ENCODE assay signal across 8 mouse cellular contexts in genomic region chr12:86890796-86891301, GRCm38 (mm10). TPM values are rescaled to one million over a fixed set of nuclear protein-coding genes. Genes with fewer than 3 reads are reported as not detected.
DNase-seq lines count a peak whose midpoint lies in the region; ATAC-seq and TF ChIP-seq lines count a peak whose summit lies in the region.

No protein-coding gene starts in this region.

- H3K27ac ChIP-seq in ES-Bruce4 (ENCODE audit: insufficient read depth, low read length): peak overlapping the region; percentile 39; the same call in 1 of the 2 replicates
- peak overlapping the region; percentile 96 for H3K27ac ChIP-seq in forebrain, postnatal 0 days (ENCODE audit: low read depth, low read length)
- H3K27ac ChIP-seq in liver, embryonic 12.5 days: 0 out of 2 replicates have a peak overlapping the region, but pooled peaks have one; percentile 10
- H3K27ac ChIP-seq in stomach, embryonic 14.5 days (ENCODE audit: low read length): peak overlapping the region; percentile 82

- peak; percentile 46 to 52 for DNase-seq in cerebellum, postnatal 25 days
- DNase-seq in cerebellum, adult 11 months: no peak
- DNase-seq in forebrain, postnatal 0 days: peak; percentile 76

- no peak for TF ChIP-seq CTCF in ES-Bruce4 (IDR thresholded peaks at IDR 0.05; ENCODE audit: low read depth, low read length)
- TF ChIP-seq CTCF in forebrain, postnatal 0 days (IDR thresholded peaks at IDR 0.05; ENCODE audit: low read depth): peak; percentile 63

- TF ChIP-seq POLR2A in ES-Bruce4 (IDR thresholded peaks at IDR 0.05; ENCODE audit: insufficient read depth, low read length): no peak

- H3K4me1 ChIP-seq in ES-Bruce4 (ENCODE audit: control insufficient read depth, insufficient read depth, low read length): peaks cover 8% of the 10 kb centered on the region
- peaks cover 72% of the 10 kb centered on the region for H3K4me1 ChIP-seq in forebrain, postnatal 0 days (ENCODE audit: insufficient read depth)
- H3K4me1 ChIP-seq in liver, embryonic 12.5 days: peaks cover 81% of the 10 kb centered on the region
- peaks cover 76% of the 10 kb centered on the region for H3K4me1 ChIP-seq in stomach, embryonic 14.5 days (ENCODE audit: control insufficient read depth, insufficient read depth, low read length)

- peak overlapping the region; percentile 30 for H3K4me3 ChIP-seq in ES-Bruce4 (ENCODE audit: low read depth, low read length)
- no peak overlapping the region for H3K4me3 ChIP-seq in forebrain, postnatal 0 days (ENCODE audit: low read depth, low read length)
- no peak overlapping the region for H3K4me3 ChIP-seq in liver, embryonic 12.5 days
- H3K4me3 ChIP-seq in stomach, embryonic 14.5 days (ENCODE audit: low read depth, low read length): no peak overlapping the region

- WGBS in forebrain, postnatal 0 days: 24% methylated on average over 8 of the region's 8 CpGs
- WGBS in liver, embryonic 12.5 days (ENCODE audit: insufficient replicate concordance): 42% methylated on average over 8 of the region's 8 CpGs
- WGBS in stomach, embryonic 14.5 days: 22% methylated on average over 8 of the region's 8 CpGs

- H3K9me3 ChIP-seq in ES-Bruce4 (replicated peaks; ENCODE audit: control insufficient read depth, insufficient read depth, low read length, poor library complexity, severe bottlenecking): no peaks in the 10 kb centered on the region
- no peaks in the 10 kb centered on the region for H3K9me3 ChIP-seq in forebrain, postnatal 0 days (ENCODE audit: low read length)
- H3K9me3 ChIP-seq in liver, embryonic 12.5 days (replicated peaks): no peaks in the 10 kb centered on the region
- no peaks in the 10 kb centered on the region for H3K9me3 ChIP-seq in stomach, embryonic 14.5 days (ENCODE audit: control insufficient read depth, low read depth, low read length)

- no peak for TF ChIP-seq EP300 in ES-Bruce4 (IDR thresholded peaks at IDR 0.05; ENCODE audit: insufficient read depth, low read depth, low read length)

- H3K36me3 ChIP-seq in ES-Bruce4 (ENCODE audit: control insufficient read depth, insufficient read depth, low read length, poor library complexity, severe bottlenecking): no peaks in the 10 kb centered on the region
- H3K36me3 ChIP-seq in forebrain, postnatal 0 days (ENCODE audit: insufficient read depth): no peaks in the 10 kb centered on the region
- H3K36me3 ChIP-seq in liver, embryonic 12.5 days: no peaks in the 10 kb centered on the region
- no peaks in the 10 kb centered on the region for H3K36me3 ChIP-seq in stomach, embryonic 14.5 days (ENCODE audit: control insufficient read depth, insufficient read depth, low read length)

- H3K9ac ChIP-seq in ES-Bruce4 (ENCODE audit: low read depth, poor library complexity, severe bottlenecking): peak overlapping the region; percentile 17; the same call in 1 of the 2 replicates
- H3K9ac ChIP-seq in forebrain, postnatal 0 days: peak overlapping the region; percentile 29; the same call in 1 of the 2 replicates
- no peak overlapping the region for H3K9ac ChIP-seq in liver, embryonic 12.5 days
- 0 out of 2 replicates have a peak overlapping the region, but pooled peaks have one; percentile 3 for H3K9ac ChIP-seq in stomach, embryonic 14.5 days (replicated peaks; ENCODE audit: low read depth, low read length)

- peak overlapping the region; percentile 69 for H3K4me2 ChIP-seq in forebrain, postnatal 0 days (ENCODE audit: low read depth)
- no peak overlapping the region for H3K4me2 ChIP-seq in liver, embryonic 12.5 days
- H3K4me2 ChIP-seq in stomach, embryonic 14.5 days (replicated peaks; ENCODE audit: low read depth, low read length): 0 out of 2 replicates have a peak overlapping the region, but pooled peaks have one; percentile 12

- no peaks in the 10 kb centered on the region for H3K27me3 ChIP-seq in ES-Bruce4 (ENCODE audit: control insufficient read depth, insufficient read depth, low read length, poor library complexity, severe bottlenecking)
- H3K27me3 ChIP-seq in forebrain, postnatal 0 days (ENCODE audit: insufficient read depth, low read length): no peaks in the 10 kb centered on the region
- peaks cover 66% of the 10 kb centered on the region for H3K27me3 ChIP-seq in liver, embryonic 12.5 days (replicated peaks)
- no peaks in the 10 kb centered on the region for H3K27me3 ChIP-seq in stomach, embryonic 14.5 days (ENCODE audit: control insufficient read depth, insufficient read depth, low read length)

- no peak for ATAC-seq in forebrain, postnatal 0 days
- ATAC-seq in liver, embryonic 12.5 days: no peak
- ATAC-seq in stomach, embryonic 14.5 days (ENCODE audit: insufficient number of reproducible peaks, insufficient read depth, low FRiP score, low read depth): no peak
- ATAC-seq in inflammation-experienced regulatory T-cells, adult 6 months: no peak
- ATAC-seq in erythroid progenitor cell, adult 5-6 weeks (replicated peaks; ENCODE audit: low FRiP score, poor library complexity, severe bottlenecking): no peak

RNA-seq across cellular contexts. Expression of gene Irf2bpl, which starts 6.3 kb away (rescaled TPM):
- 37.9 and 40.3 TPM in 2 replicates for polyA plus RNA-seq in ES-Bruce4 (2011; ENCODE audit: insufficient read depth, insufficient read length, low read depth, missing spikeins)
- 134 and 161 TPM in 2 replicates for total RNA-seq in forebrain, postnatal 0 days (2014; rRNA removed)
- polyA plus RNA-seq in forebrain, postnatal 0 days (2015; fragmentation: Nextera tagmentation; extraction: Ambion mirVana): 86.3 and 95.7 TPM in 2 replicates
- 6.7 and 7.7 TPM in 2 replicates for polyA plus RNA-seq in liver, embryonic 12.5 days (2016; fragmentation: Nextera tagmentation; extraction: Ambion mirVana)
- polyA plus RNA-seq in stomach, embryonic 14.5 days (2014; fragmentation: Nextera tagmentation; extraction: Ambion mirVana): 18.2 and 21.6 TPM in 2 replicates
- 10 to 100 TPM in 1 of 3 experiments, 1 to 10 TPM in 2; 8.0 to 14.6 (median 9.4) TPM for polyA plus RNA-seq in inflammation-experienced regulatory T-cells, adult 6 months (2017; shearing (Covaris generic))
- total RNA-seq in erythroid progenitor cell, adult 5-6 weeks (2015; ENCODE audit: low replicate concordance): 0.72 and 2.5 TPM in 2 replicates
- total RNA-seq in erythroid progenitor cell, adult 5-6 weeks (2017; ENCODE audit: low replicate concordance): 0.53 and 1.5 TPM in 2 replicates

RNA-seq across cellular contexts. Expression of gene Cipc, which starts 56.0 kb away (rescaled TPM):
- 21.2 and 23.5 TPM in 2 replicates for polyA plus RNA-seq in ES-Bruce4 (2011; ENCODE audit: insufficient read depth, insufficient read length, low read depth, missing spikeins)
- total RNA-seq in forebrain, postnatal 0 days (2014; rRNA removed): 53.1 and 62.9 TPM in 2 replicates
- polyA plus RNA-seq in forebrain, postnatal 0 days (2015; fragmentation: Nextera tagmentation; extraction: Ambion mirVana): 28.4 and 38.1 TPM in 2 replicates
- 18.0 and 19.2 TPM in 2 replicates for polyA plus RNA-seq in liver, embryonic 12.5 days (2016; fragmentation: Nextera tagmentation; extraction: Ambion mirVana)
- polyA plus RNA-seq in stomach, embryonic 14.5 days (2014; fragmentation: Nextera tagmentation; extraction: Ambion mirVana): 20.9 and 22.3 TPM in 2 replicates
- 10 to 100 TPM; 20.2 to 29.2 (median 28.3) TPM for polyA plus RNA-seq in inflammation-experienced regulatory T-cells, adult 6 months (2017; shearing (Covaris generic))
- total RNA-seq in erythroid progenitor cell, adult 5-6 weeks (2015; ENCODE audit: low replicate concordance): 8.6 and 9.2 TPM in 2 replicates
- 5.8 and 16.4 TPM in 2 replicates for total RNA-seq in erythroid progenitor cell, adult 5-6 weeks (2017; ENCODE audit: low replicate concordance)

Comparison
In these comparisons a context has a peak if more than half of its experiments do, and no peak if none do; other contexts are left out.
1. H3K27ac ChIP-seq: peak in every context shown above with its lines; median percentile 96 in forebrain, postnatal 0 days; 82 in stomach, embryonic 14.5 days; 39 in ES-Bruce4; 10 in liver, embryonic 12.5 days.